8 mouse cellular contexts compared by ENCODE assay signal in the genomic region with DNA sequence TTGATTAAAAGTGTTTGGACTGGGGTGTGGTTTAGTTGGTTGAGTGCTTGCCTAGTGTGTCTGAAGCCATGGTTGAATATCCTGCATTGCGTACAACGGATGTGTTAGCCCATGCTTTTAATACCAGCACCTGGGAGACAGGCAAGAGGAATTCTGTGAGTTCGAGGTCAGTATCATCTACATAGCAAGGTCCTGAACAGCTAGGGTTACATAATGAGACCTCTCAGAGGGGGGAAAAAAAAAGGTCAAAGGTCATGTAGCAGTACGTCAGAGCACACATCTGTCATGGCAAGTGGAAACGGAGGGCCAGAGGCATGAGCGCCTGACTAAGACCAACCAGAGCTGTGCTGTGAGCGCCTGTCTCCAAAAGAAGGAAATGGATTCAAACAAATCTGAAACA. TPM values are rescaled to one million over a fixed set of nuclear protein-coding genes. Genes with fewer than 3 reads are reported as not detected.
A peak's percentile ranks its signal among the peaks of the same experiment; 100 is the strongest.
DNase-seq lines count a peak whose midpoint lies in the region; ATAC-seq lines count a peak whose summit lies in the region.

No protein-coding gene starts in this region.

- H3K4me2 ChIP-seq in forebrain, embryonic 16.5 days (ENCODE audit: low read length) = peak overlapping the region; percentile 79
- peak overlapping the region; percentile 93 for H3K4me2 ChIP-seq in liver, embryonic 15.5 days

- H3K27me3 ChIP-seq in megakaryocyte, embryonic 14.5 days (replicated peaks) = no peaks in the 10 kb centered on the region
- no peaks in the 10 kb centered on the region for H3K27me3 ChIP-seq in forebrain, embryonic 16.5 days (replicated peaks; ENCODE audit: control insufficient read depth, insufficient read depth, low read length)
- H3K27me3 ChIP-seq in liver, embryonic 15.5 days = no peaks in the 10 kb centered on the region

- peak overlapping the region; percentile 54; the same call in 1 of the 2 replicates for H3K27ac ChIP-seq in forebrain, embryonic 16.5 days (ENCODE audit: low read length)
- H3K27ac ChIP-seq in liver, embryonic 15.5 days (replicated peaks) = no peak overlapping the region

- DNase-seq in ovary, postnatal 36 days (ENCODE audit: low spot score) = no peak
- DNase-seq in left cerebral cortex, adult 11 months (ENCODE audit: low spot score) = no peak
- DNase-seq in ovary, postnatal 14 days (ENCODE audit: low spot score) = no peak
- DNase-seq in layer of hippocampus, adult 8-10 months (ENCODE audit: low spot score in 2 of 2) = no peak

- peaks cover 55% of the 10 kb centered on the region for H3K36me3 ChIP-seq in megakaryocyte, embryonic 14.5 days (replicated peaks; ENCODE audit: low read length)
- H3K36me3 ChIP-seq in forebrain, embryonic 16.5 days (ENCODE audit: control insufficient read depth, insufficient read depth) = peaks cover 5% of the 10 kb centered on the region
- peaks cover 56% of the 10 kb centered on the region for H3K36me3 ChIP-seq in liver, embryonic 15.5 days (replicated peaks)

- WGBS in forebrain, embryonic 16.5 days = 51% methylated on average over 7 of the region's 7 CpGs
- 66% methylated on average over 7 of the region's 7 CpGs for WGBS in liver, embryonic 15.5 days (ENCODE audit: insufficient replicate concordance)

- no peak overlapping the region for H3K9ac ChIP-seq in forebrain, embryonic 16.5 days (replicated peaks; ENCODE audit: low read depth, low read length)
- H3K9ac ChIP-seq in liver, embryonic 15.5 days = no peak overlapping the region

- peak overlapping the region; percentile 59 for H3K4me3 ChIP-seq in megakaryocyte, embryonic 14.5 days (replicated peaks)
- peak overlapping the region; percentile 6 for H3K4me3 ChIP-seq in forebrain, embryonic 16.5 days (replicated peaks; ENCODE audit: low read length)
- no peak overlapping the region for H3K4me3 ChIP-seq in liver, embryonic 15.5 days (replicated peaks)

- no peaks in the 10 kb centered on the region for H3K9me3 ChIP-seq in megakaryocyte, embryonic 14.5 days
- no peaks in the 10 kb centered on the region for H3K9me3 ChIP-seq in forebrain, embryonic 16.5 days (ENCODE audit: control insufficient read depth, low read length)
- no peaks in the 10 kb centered on the region for H3K9me3 ChIP-seq in liver, embryonic 15.5 days (replicated peaks)

- H3K4me1 ChIP-seq in megakaryocyte, embryonic 14.5 days = peaks cover 59% of the 10 kb centered on the region
- H3K4me1 ChIP-seq in forebrain, embryonic 16.5 days (replicated peaks; ENCODE audit: control insufficient read depth, insufficient read depth, low read length) = peaks cover 41% of the 10 kb centered on the region
- H3K4me1 ChIP-seq in liver, embryonic 15.5 days (replicated peaks) = peaks cover 62% of the 10 kb centered on the region

- no peak for ATAC-seq in megakaryocyte, adult 5-6 weeks (ENCODE audit: poor library complexity, severe bottlenecking)
- no peak for ATAC-seq in forebrain, embryonic 16.5 days
- ATAC-seq in liver, embryonic 15.5 days (ENCODE audit: insufficient read depth) = no peak

RNA-seq across cellular contexts. Expression of gene Nedd4, which starts 3.4 kb away (rescaled TPM):
- polyA plus RNA-seq in megakaryocyte, embryonic 14.5 days (2012; ENCODE audit: insufficient read depth, low replicate concordance) = 6.0 and 24.7 TPM in 2 replicates
- 36.7 and 38.0 TPM in 2 replicates for total RNA-seq in megakaryocyte, adult 5-6 weeks (2015)
- 47.0 and 68.7 TPM in 2 replicates for total RNA-seq in megakaryocyte, adult 5-6 weeks (2017)
- polyA plus RNA-seq in forebrain, embryonic 16.5 days (2015; fragmentation: Nextera tagmentation; extraction: Ambion mirVana) = 415 and 474 TPM in 2 replicates
- polyA plus RNA-seq in liver, embryonic 15.5 days (2015; fragmentation: Nextera tagmentation; extraction: Ambion mirVana) = 90.0 and 90.8 TPM in 2 replicates
- 100 to 1,000 TPM; 261 to 316 (median 281) TPM for total RNA-seq in layer of hippocampus, adult 8-10 months (2022)
